Mouse (Mus musculus): Measurements from ENCODE around the gene Lrrc27. TPM values are rescaled to one million over a fixed set of nuclear protein-coding genes. Genes with fewer than 3 reads are reported as not detected.

Lrrc27 gene
- polyA plus RNA-seq, 1 experiment from 2014 or later, result 1.3 TPM

DNA sequence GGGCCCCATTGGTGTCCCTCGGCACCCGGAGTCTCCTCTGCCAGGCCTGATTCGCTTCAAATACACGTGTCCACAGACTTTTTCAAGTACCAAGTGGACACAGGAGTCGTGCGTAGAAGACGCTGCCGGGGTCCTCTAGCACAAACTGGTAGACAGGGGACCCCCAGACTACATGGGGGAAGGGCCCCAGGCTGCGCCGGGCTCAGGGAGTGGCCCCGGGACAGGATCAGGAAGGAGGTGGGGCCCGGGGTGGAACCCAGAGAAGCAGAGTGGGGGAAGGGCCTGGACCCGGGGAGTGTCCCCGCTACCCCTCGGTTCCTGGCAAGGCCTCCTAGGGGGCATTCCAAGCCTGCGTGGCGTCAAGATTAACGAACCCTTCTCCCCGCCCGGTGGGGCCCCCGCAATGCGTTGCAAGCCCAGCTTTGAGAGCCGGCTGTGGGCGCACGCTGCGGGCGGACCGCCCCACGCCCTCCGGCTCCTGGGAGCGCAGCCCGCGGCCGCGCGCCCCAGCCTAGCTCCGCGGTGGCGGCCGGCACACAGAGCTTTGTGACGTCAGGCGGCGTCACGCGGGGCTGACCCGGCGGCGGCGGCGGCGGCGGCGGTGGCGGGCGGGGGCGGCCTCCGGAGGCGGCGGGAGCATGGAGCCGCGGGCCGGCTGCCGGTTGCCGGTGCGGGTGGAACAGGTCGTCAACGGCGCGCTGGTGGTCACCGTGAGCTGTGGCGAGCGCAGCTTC, 35.3 kb downstream of the Lrrc27 start, which contains the start of gene Pwwp2b:
Pwwp2b (plus strand) TSS at position 602 of the 734 bp plus-strand sequence.
- no peaks in the 10 kb centered on the region for H3K36me3 ChIP-seq
- no peaks in the 10 kb centered on the region for H3K27me3 ChIP-seq
- peak within 1 kb of the TSS; percentile 87 for H3K27ac ChIP-seq
- H3K9ac ChIP-seq, result peak within 1 kb of the TSS; percentile 70
- peak within 1 kb of the TSS; percentile 93 for H3K4me2 ChIP-seq
- WGBS, result under 1% methylated on average over 66 of the region's 72 CpGs
- H3K9me3 ChIP-seq, result no peaks in the 10 kb centered on the region
- H3K4me1 ChIP-seq, result peaks cover 60% of the 10 kb centered on the region
- H3K4me3 ChIP-seq, result peak within 1 kb of the TSS; percentile 72
- peak; percentile 54 for ATAC-seq (ENCODE audit: insufficient number of reproducible peaks, low FRiP score, low TSS enrichment, low read depth)

DNA sequence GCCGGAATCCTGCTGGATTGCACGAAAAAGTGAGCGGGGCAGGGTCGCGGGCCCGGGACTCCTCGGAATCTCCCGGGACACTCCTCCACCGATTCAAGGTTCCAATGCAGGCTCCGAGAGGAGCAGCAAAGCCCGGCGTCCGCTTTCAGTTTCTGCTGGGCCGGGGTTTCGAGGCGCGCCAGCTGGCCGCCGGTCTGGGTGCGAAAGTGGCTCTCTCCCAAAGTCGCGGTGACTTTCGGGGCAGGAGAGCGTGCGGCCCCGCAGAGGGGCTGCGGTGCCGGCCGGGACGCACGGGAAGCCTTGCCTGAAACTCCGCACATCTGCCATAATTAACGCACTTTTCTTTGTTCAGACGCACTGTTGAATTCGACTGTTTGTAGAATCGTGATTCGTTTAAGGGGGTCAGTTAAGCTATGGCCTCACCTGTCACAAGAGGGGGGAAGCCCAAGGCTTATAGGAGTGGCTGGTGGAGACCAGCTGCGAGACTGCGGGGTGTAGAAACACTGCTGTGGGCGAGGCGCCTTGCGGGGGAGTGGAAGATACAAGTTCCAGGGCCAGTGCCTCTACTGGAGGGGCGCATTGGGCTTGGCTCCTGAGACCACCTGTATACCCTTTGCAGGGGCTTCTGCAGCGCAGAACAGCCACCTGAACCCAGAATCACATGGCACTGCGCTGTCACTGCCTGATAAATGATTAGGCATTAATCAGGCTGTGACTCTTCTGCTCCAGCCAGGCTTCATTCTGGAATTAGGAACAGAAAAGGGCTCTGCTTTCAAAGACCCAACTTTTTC, 36.0 kb downstream of the Lrrc27 start:
- Histone ChIP-seq H3K4me3 (peak overlapping the region; percentile 72), H3K4me2 (peak overlapping the region; percentile 93), H3K4me1 (peaks cover 67% of the 10 kb centered on the region), H3K27ac (peak overlapping the region; percentile 87), H3K27me3 (no peaks in the 10 kb centered on the region), H3K9ac (peak overlapping the region; percentile 70), H3K36me3 (no peaks in the 10 kb centered on the region), H3K9me3 (no peaks in the 10 kb centered on the region)
- ATAC-seq (ENCODE audit: insufficient number of reproducible peaks, low FRiP score, low TSS enrichment, low read depth), result no peak
- 1% methylated on average over 45 of the region's 45 CpGs for WGBS

DNA sequence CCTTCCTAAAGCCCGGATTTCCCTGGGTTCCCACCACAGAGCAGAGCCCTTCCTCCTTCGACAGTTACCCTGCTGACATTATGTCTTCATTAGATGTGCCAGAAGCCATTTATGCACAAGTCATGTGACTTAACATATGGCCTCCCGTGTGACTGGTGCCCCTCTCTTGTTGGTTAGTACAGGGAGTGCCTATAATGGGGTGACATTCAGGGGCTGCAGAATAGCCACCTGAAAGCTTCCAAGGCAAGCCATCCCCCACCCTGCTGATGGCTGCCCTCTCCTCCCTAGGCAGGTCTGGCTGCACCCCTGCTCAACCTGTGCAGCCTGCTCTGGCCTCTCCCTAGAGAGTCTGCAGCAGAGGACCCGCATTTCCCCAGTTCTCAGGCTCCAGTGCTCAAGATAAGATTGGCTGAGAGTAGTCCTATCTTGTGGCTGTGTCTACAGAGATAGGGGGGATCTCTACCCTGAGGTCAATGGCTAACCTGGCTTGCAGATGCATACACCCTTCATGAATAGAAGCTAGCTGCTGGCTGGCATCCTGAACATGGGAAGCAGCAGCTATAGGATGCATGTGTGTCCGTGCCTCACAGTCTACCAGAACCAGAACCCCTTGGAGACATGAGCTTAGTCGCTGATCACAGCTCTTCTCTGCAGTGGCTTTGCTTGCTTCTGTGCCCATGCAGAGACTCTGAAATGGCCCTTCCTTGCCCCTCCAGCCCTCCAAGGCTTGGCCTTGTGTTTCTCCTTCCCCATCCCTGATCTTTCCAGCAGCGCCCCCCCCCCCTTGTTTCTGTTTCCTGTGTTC, 36.8 kb downstream of the Lrrc27 start:
- Histone ChIP-seq H3K4me3 (peak overlapping the region; percentile 72), H3K36me3 (no peaks in the 10 kb centered on the region), H3K4me1 (peaks cover 67% of the 10 kb centered on the region), H3K27me3 (no peaks in the 10 kb centered on the region), H3K9ac (no peak overlapping the region), H3K4me2 (peak overlapping the region; percentile 93), H3K9me3 (no peaks in the 10 kb centered on the region), H3K27ac (peak overlapping the region; percentile 87; the same call in 1 of the 2 replicates)
- ATAC-seq (ENCODE audit: insufficient number of reproducible peaks, low FRiP score, low TSS enrichment, low read depth), result no peak
- WGBS, result 37% methylated on average over 7 of the region's 7 CpGs

DNA sequence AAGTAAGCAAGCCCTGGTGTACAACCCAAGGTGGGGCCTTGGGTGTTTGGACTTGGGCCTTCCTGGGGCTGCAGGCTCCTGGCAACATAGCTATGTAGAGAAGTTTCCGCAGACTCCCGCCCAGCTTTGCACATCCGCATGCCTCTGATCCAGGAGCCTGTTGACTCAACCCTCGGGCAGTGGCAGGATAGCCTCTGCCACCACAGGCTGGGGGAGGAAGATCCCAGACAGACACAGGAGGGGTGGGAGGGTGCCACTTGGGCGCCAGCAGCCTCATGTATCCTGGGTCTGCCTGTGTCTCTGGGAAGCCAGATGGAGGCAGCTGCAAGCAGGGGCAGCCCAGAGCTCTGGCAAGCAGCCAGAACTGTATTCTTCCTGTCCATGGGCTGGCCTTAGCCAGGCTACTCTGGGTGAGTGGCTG, 39.1 kb downstream of the Lrrc27 start:
- no peak for ATAC-seq (ENCODE audit: insufficient number of reproducible peaks, low FRiP score, low TSS enrichment, low read depth)
- Histone ChIP-seq H3K27me3 (no peaks in the 10 kb centered on the region), H3K4me3 (no peak overlapping the region), H3K27ac (peak overlapping the region; percentile 7; the same call in 1 of the 2 replicates), H3K9ac (no peak overlapping the region), H3K36me3 (peaks cover 18% of the 10 kb centered on the region; the same call in 1 of the 2 replicates), H3K4me1 (peaks cover 57% of the 10 kb centered on the region), H3K4me2 (no peak overlapping the region), H3K9me3 (no peaks in the 10 kb centered on the region)
- WGBS, result 48% methylated on average over 5 of the region's 5 CpGs

DNA sequence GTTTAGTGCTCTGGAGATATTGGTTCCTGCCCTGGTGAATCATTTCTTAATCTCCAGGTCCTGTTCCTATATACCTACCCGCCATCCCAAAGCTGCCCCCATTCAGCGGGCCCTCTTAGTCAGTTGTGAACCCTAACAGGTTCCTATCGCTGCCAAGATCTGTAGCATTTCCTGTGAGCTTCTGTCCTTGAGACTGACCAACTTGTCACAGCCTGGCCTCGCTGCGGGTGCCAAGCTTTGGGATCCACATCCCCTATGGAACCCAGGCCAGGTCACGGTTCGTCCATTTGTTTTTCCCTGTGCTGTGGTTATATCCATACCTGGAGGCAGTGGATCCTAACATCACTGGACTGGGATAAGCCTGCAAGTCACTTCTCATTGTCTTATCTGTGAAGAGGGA, 39.8 kb downstream of the Lrrc27 start:
- WGBS, result 85% methylated on average over 7 of the region's 7 CpGs
- Histone ChIP-seq H3K4me3 (no peak overlapping the region), H3K27ac (no peak overlapping the region), H3K4me2 (no peak overlapping the region), H3K36me3 (peaks cover 23% of the 10 kb centered on the region; the same call in 1 of the 2 replicates), H3K9ac (no peak overlapping the region), H3K4me1 (peaks cover 57% of the 10 kb centered on the region), H3K9me3 (no peaks in the 10 kb centered on the region), H3K27me3 (no peaks in the 10 kb centered on the region)
- ATAC-seq (ENCODE audit: insufficient number of reproducible peaks, low FRiP score, low TSS enrichment, low read depth), result no peak

DNA sequence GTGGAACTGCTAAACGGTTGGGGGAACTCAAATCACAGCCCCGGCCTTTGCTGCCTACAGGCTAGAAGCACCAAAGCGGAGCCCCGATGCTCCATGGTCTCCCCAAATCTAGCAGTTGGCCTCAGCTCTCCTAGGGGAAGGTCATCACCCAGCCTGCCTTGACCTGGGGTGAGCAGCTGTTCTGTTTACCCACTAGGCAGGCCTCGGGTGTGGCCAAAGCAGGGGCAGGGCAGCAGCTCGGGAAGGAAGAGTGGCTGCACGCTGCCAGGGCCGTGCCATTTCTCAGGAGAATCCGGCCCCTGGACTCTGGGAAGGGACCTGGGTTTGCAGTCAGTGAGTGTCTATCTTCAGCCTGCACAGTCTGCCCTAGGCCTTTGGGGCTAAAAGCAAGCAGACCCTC, 40.2 kb downstream of the Lrrc27 start:
- Histone ChIP-seq H3K4me2 (no peak overlapping the region), H3K27ac (no peak overlapping the region), H3K9ac (no peak overlapping the region), H3K4me3 (no peak overlapping the region), H3K36me3 (peaks cover 26% of the 10 kb centered on the region; the same call in 1 of the 2 replicates), H3K9me3 (no peaks in the 10 kb centered on the region), H3K4me1 (peaks cover 53% of the 10 kb centered on the region), H3K27me3 (no peaks in the 10 kb centered on the region)
- WGBS, result 59% methylated on average over 9 of the region's 9 CpGs
- no peak for ATAC-seq (ENCODE audit: insufficient number of reproducible peaks, low FRiP score, low TSS enrichment, low read depth)

DNA sequence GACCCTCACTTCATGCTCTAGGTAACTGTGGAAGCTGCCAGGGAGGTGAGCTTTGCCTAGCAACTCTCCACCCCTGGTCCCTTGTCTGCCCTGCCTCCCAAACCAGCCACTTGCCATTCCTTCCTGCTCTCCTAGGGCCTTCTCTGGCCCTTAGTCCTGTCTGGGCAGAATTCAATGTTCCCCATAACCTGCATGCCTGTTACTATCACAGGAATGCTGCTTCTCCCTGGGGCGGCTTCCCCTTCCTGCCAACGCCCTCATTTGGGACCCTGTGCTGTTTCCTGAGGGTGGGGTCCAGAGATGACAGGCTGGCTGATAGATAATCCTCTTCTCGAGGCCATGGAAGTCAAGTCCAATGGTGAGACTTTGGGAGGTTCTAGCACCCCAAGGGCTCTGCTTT, 40.7 kb downstream of the Lrrc27 start:
- Histone ChIP-seq H3K4me1 (peaks cover 53% of the 10 kb centered on the region), H3K9ac (no peak overlapping the region), H3K9me3 (no peaks in the 10 kb centered on the region), H3K27ac (0 out of 2 replicates have a peak overlapping the region, but pooled peaks have one; percentile 22), H3K27me3 (no peaks in the 10 kb centered on the region), H3K4me3 (no peak overlapping the region), H3K4me2 (no peak overlapping the region), H3K36me3 (peaks cover 26% of the 10 kb centered on the region; the same call in 1 of the 2 replicates)
- 54% methylated on average over 3 of the region's 3 CpGs for WGBS
- ATAC-seq (ENCODE audit: insufficient number of reproducible peaks, low FRiP score, low TSS enrichment, low read depth), result no peak

DNA sequence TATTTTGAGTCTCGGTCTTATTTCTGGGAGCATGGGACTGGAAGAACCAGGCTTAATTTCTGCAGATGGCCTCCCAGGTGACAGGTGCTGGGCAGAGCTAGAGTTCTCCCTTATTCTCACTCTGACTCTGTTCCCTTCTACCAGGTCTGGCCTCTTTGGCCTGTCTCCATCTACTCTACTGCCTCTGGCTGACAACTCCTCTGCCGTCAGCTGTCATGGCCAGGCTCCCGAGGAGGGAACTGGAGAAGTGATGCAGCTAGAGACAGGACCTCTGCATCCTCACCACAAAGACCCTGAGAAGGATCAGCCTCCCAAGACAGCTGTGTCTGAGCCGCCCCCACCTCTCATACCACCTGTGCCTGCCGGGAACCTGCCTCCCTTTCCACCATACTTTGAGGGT, 41.8 kb downstream of the Lrrc27 start:
- Histone ChIP-seq H3K36me3 (peaks cover 26% of the 10 kb centered on the region; the same call in 1 of the 2 replicates), H3K4me2 (no peak overlapping the region), H3K27me3 (no peaks in the 10 kb centered on the region), H3K27ac (no peak overlapping the region), H3K9me3 (no peaks in the 10 kb centered on the region), H3K4me1 (peaks cover 47% of the 10 kb centered on the region), H3K4me3 (no peak overlapping the region), H3K9ac (no peak overlapping the region)
- 76% methylated on average over 5 of the region's 5 CpGs for WGBS
- ATAC-seq (ENCODE audit: insufficient number of reproducible peaks, low FRiP score, low TSS enrichment, low read depth), result no peak

DNA sequence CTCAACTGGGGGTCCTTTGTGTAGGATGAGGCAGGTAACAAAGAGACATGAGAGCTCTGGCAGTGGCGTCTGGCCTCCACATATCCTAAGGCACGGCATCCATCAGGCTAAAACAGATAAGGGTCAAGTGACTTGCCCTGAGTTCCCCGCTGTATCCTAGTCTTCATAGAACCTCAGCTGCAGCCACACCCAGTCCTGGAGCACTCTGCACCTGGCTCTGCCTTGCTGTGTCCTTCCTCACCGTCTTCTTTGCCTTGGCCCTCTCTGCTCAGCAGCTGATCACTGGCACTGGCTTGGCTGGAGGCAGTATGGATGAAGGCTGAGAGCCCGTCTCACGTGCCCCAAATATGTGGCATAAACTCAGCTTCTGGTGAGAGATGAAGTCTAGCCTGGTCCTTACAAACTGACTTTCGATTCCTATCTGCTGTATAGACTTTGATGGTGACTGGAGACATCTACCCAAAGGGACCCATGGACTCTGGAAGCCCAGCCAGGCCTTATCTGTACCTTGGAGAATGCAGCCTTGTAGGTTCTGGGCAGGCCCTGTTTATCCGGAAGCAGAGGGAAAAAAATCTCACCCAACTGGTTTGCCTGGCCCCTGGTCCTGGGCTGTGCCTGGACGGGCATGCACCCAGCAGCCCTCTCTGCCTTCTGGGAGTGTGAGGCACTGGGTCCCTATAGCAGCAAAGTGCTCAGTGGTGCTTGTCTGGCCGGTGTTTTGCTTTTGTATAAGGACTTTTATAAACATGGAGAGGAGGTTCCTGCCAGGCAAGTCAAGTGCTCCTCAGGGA, 45.2 kb downstream of the Lrrc27 start:
- no peak for ATAC-seq (ENCODE audit: insufficient number of reproducible peaks, low FRiP score, low TSS enrichment, low read depth)

DNA sequence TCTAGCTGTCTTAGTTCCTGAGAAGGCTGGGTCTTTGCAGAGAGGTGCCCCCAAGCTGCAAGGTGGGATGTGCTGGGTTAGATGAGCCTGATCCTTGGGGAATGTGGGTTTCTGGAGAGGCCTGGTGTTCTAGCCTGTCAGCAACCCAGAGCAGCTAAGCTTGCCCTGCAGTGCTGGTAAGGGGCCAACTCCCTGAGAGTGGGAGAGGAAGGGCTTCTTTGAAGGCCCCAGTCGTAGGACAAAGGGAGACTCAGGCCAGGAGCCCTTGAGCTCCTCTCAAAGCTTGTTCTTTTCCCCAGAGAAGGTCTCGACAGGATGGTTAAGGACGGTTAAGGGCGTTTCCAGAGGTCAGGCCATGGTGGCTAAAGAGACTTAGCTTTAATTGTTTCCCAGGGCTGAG, 51.5 kb downstream of the Lrrc27 start:
- no peak for ATAC-seq (ENCODE audit: insufficient number of reproducible peaks, low FRiP score, low TSS enrichment, low read depth)
- H3K4me3 ChIP-seq, result no peak overlapping the region
- no peak overlapping the region for H3K27ac ChIP-seq
- H3K9me3 ChIP-seq, result no peaks in the 10 kb centered on the region
- WGBS, result 61% methylated on average over 4 of the region's 4 CpGs
- no peak overlapping the region for H3K9ac ChIP-seq
- H3K36me3 ChIP-seq, result peaks cover 39% of the 10 kb centered on the region
- no peaks in the 10 kb centered on the region for H3K27me3 ChIP-seq
- H3K4me1 ChIP-seq, result peaks cover 18% of the 10 kb centered on the region
- no peak overlapping the region for H3K4me2 ChIP-seq

More for the DNA sequence above, 45.2 kb downstream of the Lrrc27 start:
- Histone ChIP-seq H3K27ac (no peak overlapping the region), H3K4me3 (no peak overlapping the region), H3K9me3 (no peaks in the 10 kb centered on the region), H3K4me1 (peaks cover 21% of the 10 kb centered on the region), H3K9ac (no peak overlapping the region), H3K27me3 (no peaks in the 10 kb centered on the region), H3K36me3 (peaks cover 42% of the 10 kb centered on the region; the same call in 1 of the 2 replicates), H3K4me2 (no peak overlapping the region)
- 77% methylated on average over 10 of the region's 10 CpGs for WGBS

DNA sequence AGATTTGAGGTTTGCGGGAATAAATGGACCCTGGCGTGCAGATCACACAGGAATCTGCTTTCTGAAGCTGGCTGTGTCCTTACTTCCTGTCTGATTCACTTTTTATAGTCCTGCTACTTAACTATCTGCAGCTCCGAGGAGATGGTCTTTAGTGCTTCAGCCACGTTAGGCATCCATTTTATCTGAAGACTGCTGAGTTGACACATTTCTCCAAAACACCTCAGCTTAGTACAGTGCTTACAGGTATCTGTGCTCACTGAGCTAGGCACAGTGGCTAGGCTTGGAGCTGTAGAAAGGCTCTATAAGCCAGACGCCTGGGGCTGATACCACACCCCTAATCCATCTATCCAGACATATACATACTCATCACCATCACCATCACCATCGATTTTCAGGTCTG, 52.8 kb downstream of the Lrrc27 start:
- Histone ChIP-seq H3K27ac (no peak overlapping the region), H3K27me3 (no peaks in the 10 kb centered on the region), H3K4me3 (no peak overlapping the region), H3K9ac (no peak overlapping the region), H3K4me1 (peaks cover 18% of the 10 kb centered on the region), H3K36me3 (peaks cover 37% of the 10 kb centered on the region), H3K9me3 (no peaks in the 10 kb centered on the region), H3K4me2 (no peak overlapping the region)
- ATAC-seq (ENCODE audit: insufficient number of reproducible peaks, low FRiP score, low TSS enrichment, low read depth), result no peak
- 54% methylated on average over 6 of the region's 6 CpGs for WGBS
